In the genomic region with DNA sequence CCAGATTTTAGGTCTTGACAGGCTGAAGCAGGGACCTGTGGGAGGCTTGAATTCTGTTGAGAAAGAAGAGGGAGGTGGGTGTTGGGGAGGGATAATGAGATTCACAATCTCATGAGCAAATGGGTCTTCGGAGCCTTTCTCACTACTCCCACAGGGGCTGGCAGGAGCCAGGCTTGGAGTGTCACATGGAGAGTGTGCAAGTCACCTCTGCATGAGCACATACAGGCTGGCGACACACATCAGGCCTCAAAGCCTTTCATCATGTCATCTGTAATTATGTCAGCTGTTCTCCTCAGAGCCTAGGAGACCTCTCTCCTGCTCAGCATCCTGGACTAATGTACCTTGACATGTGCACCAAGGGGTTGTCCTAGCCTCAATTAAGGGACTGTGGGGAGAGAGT, we compare ENCODE assay signal across 22 mouse cellular contexts.
DNase-seq lines count a peak whose midpoint lies in the region; ATAC-seq and TF ChIP-seq lines count a peak whose summit lies in the region.
"Had no signal": no experiment of that assay in that cellular context is flagged by ENCODE, and none has a peak within 500 bp of the region (broad histone marks: within the 10 kb centered on the region; RNA-seq: fewer than 3 reads in every experiment).

No protein-coding gene starts in this region.

- TF ChIP-seq CTCF in hindbrain, postnatal 0 days (IDR thresholded peaks at IDR 0.05; ENCODE audit: low read depth) = no peak

- no peak for DNase-seq in hindbrain, postnatal 0 days (ENCODE audit: low spot score)
- DNase-seq in hindbrain, embryonic 14.5 days (ENCODE audit: low spot score) = no peak
- DNase-seq in neural tube, embryonic 10.5 days (ENCODE audit: extremely low spot score, low spot score) = no peak
- peak; percentile 40 to 73 for DNase-seq in left cerebral cortex, postnatal 14 days (ENCODE audit: low spot score in 2 of 2)
- DNase-seq in retina, postnatal 1 day = no peak
- no peak for DNase-seq in urinary bladder, adult 18-20 months (ENCODE audit: low spot score in 2 of 2)
- DNase-seq: adrenal gland, postnatal 36 days; cerebellum, adult 9-11 months; gastrocnemius, adult 2 months; kidney, adult 18-20 months; layer of hippocampus, postnatal 36 days; lung, postnatal 4 days; thymus, adult 18-20 months; thymus, postnatal 4 days had no signal

- H3K27me3 ChIP-seq in hindbrain, postnatal 0 days (ENCODE audit: insufficient read depth, low read length) = no peaks in the 10 kb centered on the region
- no peaks in the 10 kb centered on the region for H3K27me3 ChIP-seq in hindbrain, embryonic 14.5 days (ENCODE audit: control insufficient read depth, insufficient read depth, low read length)
- no peaks in the 10 kb centered on the region for H3K27me3 ChIP-seq in neural tube, embryonic 14.5 days (ENCODE audit: control insufficient read depth, insufficient read depth, low read length)
- H3K27me3 ChIP-seq: embryonic facial prominence, embryonic 12.5 days; lung, embryonic 15.5 days had no signal

- H3K27ac ChIP-seq in hindbrain, postnatal 0 days = no peak overlapping the region
- H3K27ac ChIP-seq in hindbrain, embryonic 14.5 days = no peak overlapping the region
- no peak overlapping the region for H3K27ac ChIP-seq in neural tube, embryonic 14.5 days (ENCODE audit: low read depth, low read length)
- H3K27ac ChIP-seq: embryonic facial prominence, embryonic 12.5 days; gastrocnemius, adult 2 months; heart, embryonic 10.5 days; kidney, postnatal 0 days; liver, embryonic 14.5 days; lung, embryonic 15.5 days had no signal

- H3K4me1 ChIP-seq in hindbrain, postnatal 0 days (ENCODE audit: insufficient read depth, low read length) = 0 out of 2 replicates have a peak, but pooled peaks cover 4% of the 10 kb centered on the region
- 0 out of 2 replicates have a peak, but pooled peaks cover 3% of the 10 kb centered on the region for H3K4me1 ChIP-seq in hindbrain, embryonic 14.5 days (replicated peaks; ENCODE audit: control insufficient read depth, insufficient read depth, low read length)
- H3K4me1 ChIP-seq in neural tube, embryonic 14.5 days (ENCODE audit: control insufficient read depth, insufficient read depth, low read length) = no peaks in the 10 kb centered on the region
- H3K4me1 ChIP-seq: embryonic facial prominence, embryonic 12.5 days; heart, embryonic 10.5 days; lung, embryonic 15.5 days had no signal

- H3K4me2 ChIP-seq in hindbrain, postnatal 0 days (ENCODE audit: low read depth, low read length) = no peak overlapping the region
- H3K4me2 ChIP-seq in hindbrain, embryonic 14.5 days (replicated peaks) = no peak overlapping the region
- H3K4me2 ChIP-seq in neural tube, embryonic 14.5 days (ENCODE audit: low read depth, low read length) = no peak overlapping the region
- H3K4me2 ChIP-seq: embryonic facial prominence, embryonic 12.5 days; lung, embryonic 15.5 days had no signal

- no peak overlapping the region for H3K9ac ChIP-seq in hindbrain, postnatal 0 days (replicated peaks; ENCODE audit: low read length)
- no peak overlapping the region for H3K9ac ChIP-seq in hindbrain, embryonic 14.5 days
- no peak overlapping the region for H3K9ac ChIP-seq in neural tube, embryonic 14.5 days (replicated peaks; ENCODE audit: low read depth, low read length)
- H3K9ac ChIP-seq: embryonic facial prominence, embryonic 12.5 days; liver, embryonic 14.5 days; lung, embryonic 15.5 days had no signal

- peak; percentile 33; the same call in 1 of the 2 replicates for ATAC-seq in hindbrain, postnatal 0 days
- no peak; the same call in 1 of the 2 replicates for ATAC-seq in hindbrain, embryonic 14.5 days (ENCODE audit: low FRiP score)
- ATAC-seq in neural tube, embryonic 14.5 days (ENCODE audit: low read depth) = peak; percentile 38; the same call in 1 of the 2 replicates
- ATAC-seq: forebrain, embryonic 14.5 days had no signal

- H3K36me3 ChIP-seq in hindbrain, postnatal 0 days (ENCODE audit: insufficient read depth, low read length) = no peaks in the 10 kb centered on the region
- H3K36me3 ChIP-seq in hindbrain, embryonic 14.5 days (replicated peaks; ENCODE audit: control insufficient read depth, insufficient read depth) = no peaks in the 10 kb centered on the region
- no peaks in the 10 kb centered on the region for H3K36me3 ChIP-seq in neural tube, embryonic 14.5 days (ENCODE audit: control insufficient read depth, insufficient read depth, low read length)
- H3K36me3 ChIP-seq: embryonic facial prominence, embryonic 12.5 days; heart, embryonic 10.5 days; lung, embryonic 15.5 days had no signal

- H3K9me3 ChIP-seq in hindbrain, postnatal 0 days (ENCODE audit: low read length) = no peaks in the 10 kb centered on the region
- no peaks in the 10 kb centered on the region for H3K9me3 ChIP-seq in hindbrain, embryonic 14.5 days (ENCODE audit: control insufficient read depth, low read length)
- no peaks in the 10 kb centered on the region for H3K9me3 ChIP-seq in neural tube, embryonic 14.5 days (ENCODE audit: control insufficient read depth, low read length)
- H3K9me3 ChIP-seq: embryonic facial prominence, embryonic 12.5 days; heart, embryonic 10.5 days; lung, embryonic 15.5 days had no signal

- WGBS in hindbrain, postnatal 0 days = 69% methylated on average over 2 of the region's 2 CpGs
- 61% methylated on average over 2 of the region's 2 CpGs for WGBS in hindbrain, embryonic 14.5 days
- 71% methylated on average over 2 of the region's 2 CpGs for WGBS in neural tube, embryonic 14.5 days

- intact Hi-C loops in left cerebral cortex, postnatal 14 days (cut with DNase I) = no loop called here

- H3K4me3 ChIP-seq in hindbrain, postnatal 0 days (ENCODE audit: low read length) = no peak overlapping the region
- H3K4me3 ChIP-seq in hindbrain, embryonic 14.5 days (replicated peaks; ENCODE audit: low read length) = no peak overlapping the region
- H3K4me3 ChIP-seq in neural tube, embryonic 14.5 days (ENCODE audit: low read depth, low read length) = no peak overlapping the region
- H3K4me3 ChIP-seq: embryonic facial prominence, embryonic 12.5 days; erythroblast, embryonic 14.5 days; gastrocnemius, adult 2 months; heart, embryonic 10.5 days; lung, embryonic 15.5 days had no signal

Comparison
In these comparisons a context has a peak if more than half of its experiments do, and no peak if none do; other contexts are left out.
1. DNase-seq: peak in left cerebral cortex, postnatal 14 days (2 of 2); none in hindbrain, postnatal 0 days (single experiment), hindbrain, embryonic 14.5 days (single experiment), neural tube, embryonic 10.5 days (single experiment), retina, postnatal 1 day (single experiment) and urinary bladder, adult 18-20 months (0 of 2).